Mouse (Mus musculus): ENCODE data around the gene Gm20379. TPM values are rescaled to one million over a fixed set of nuclear protein-coding genes. Genes with fewer than 3 reads are reported as not detected.

The Gm20379 gene
- polyA plus RNA-seq, 1 experiment from 2014 or later: 0.82 TPM

GRCm38 (mm10) chr13:92351100-92351499 lies 45.3 kb downstream of the Gm20379 start:
- WGBS: 95% methylated on average over 6 of the region's 6 CpGs
- H3K4me3 ChIP-seq (replicated peaks; ENCODE audit: low read depth, low read length): no peak overlapping the region

GRCm38 (mm10) chr13:92353956-92354355 lies 48.2 kb downstream of the Gm20379 start:
- H3K27ac ChIP-seq (replicated peaks; ENCODE audit: low read depth, low read length): 0 out of 2 replicates have a peak overlapping the region, but pooled peaks have one; percentile 1
- peak overlapping the region; percentile 88 for H3K4me2 ChIP-seq (ENCODE audit: low read length)
- H3K27me3 ChIP-seq (ENCODE audit: control insufficient read depth, insufficient read depth, low read length): no peaks in the 10 kb centered on the region
- peak overlapping the region; percentile 66 for H3K4me3 ChIP-seq (replicated peaks; ENCODE audit: low read depth, low read length)
- H3K36me3 ChIP-seq (ENCODE audit: control insufficient read depth, insufficient read depth, low read length): peaks cover 3% of the 10 kb centered on the region; the same call in 1 of the 2 replicates
- DNase-seq (no peak), ATAC-seq (ENCODE audit: low FRiP score, low TSS enrichment) (no peak)
- 29% methylated on average over 4 of the region's 4 CpGs for WGBS
- H3K9me3 ChIP-seq (ENCODE audit: control insufficient read depth, low read length): no peaks in the 10 kb centered on the region
- H3K4me1 ChIP-seq (ENCODE audit: control insufficient read depth, insufficient read depth, low read length): peaks cover 9% of the 10 kb centered on the region
- peak overlapping the region; percentile 39 for H3K9ac ChIP-seq (replicated peaks; ENCODE audit: low read length)

More at GRCm38 (mm10) chr13:92351100-92351499, 45.3 kb downstream of the Gm20379 start:
- Histone ChIP-seq H3K4me2 (ENCODE audit: low read length) (no peak overlapping the region), H3K9ac (replicated peaks; ENCODE audit: low read length) (no peak overlapping the region), H3K4me1 (ENCODE audit: control insufficient read depth, insufficient read depth, low read length) (peaks cover 9% of the 10 kb centered on the region), H3K27ac (replicated peaks; ENCODE audit: low read depth, low read length) (no peak overlapping the region), H3K27me3 (ENCODE audit: control insufficient read depth, insufficient read depth, low read length) (no peaks in the 10 kb centered on the region), H3K36me3 (ENCODE audit: control insufficient read depth, insufficient read depth, low read length) (peaks cover 10% of the 10 kb centered on the region; the same call in 1 of the 2 replicates), H3K9me3 (ENCODE audit: control insufficient read depth, low read length) (no peaks in the 10 kb centered on the region)
- DNase-seq: no peak
- ATAC-seq (ENCODE audit: low FRiP score, low TSS enrichment): no peak

GRCm38 (mm10) chr13:92354456-92355271 lies 48.9 kb downstream of the Gm20379 start, which contains the start of the genes Dhfr and Msh3:
TSS of gene Dhfr (plus strand) at chr13:92354726.
TSS of gene Msh3 (minus strand) at chr13:92355003.
- Histone ChIP-seq H3K4me3 (replicated peaks; ENCODE audit: low read depth, low read length) (peak within 1 kb of the TSS; percentile 66), H3K9me3 (ENCODE audit: control insufficient read depth, low read length) (no peaks in the 10 kb centered on the region), H3K27ac (replicated peaks; ENCODE audit: low read depth, low read length) (peak within 1 kb of the TSS; percentile 87), H3K4me2 (ENCODE audit: low read length) (peak within 1 kb of the TSS; percentile 88), H3K36me3 (ENCODE audit: control insufficient read depth, insufficient read depth, low read length) (no peaks in the 10 kb centered on the region), H3K27me3 (ENCODE audit: control insufficient read depth, insufficient read depth, low read length) (no peaks in the 10 kb centered on the region), H3K4me1 (ENCODE audit: control insufficient read depth, insufficient read depth, low read length) (peaks cover 9% of the 10 kb centered on the region), H3K9ac (replicated peaks; ENCODE audit: low read length) (peak within 1 kb of the TSS; percentile 66)
- under 1% methylated on average over 76 of the region's 76 CpGs for WGBS
- peak; percentile 100 for DNase-seq
- peak; percentile 99 for ATAC-seq (ENCODE audit: low FRiP score, low TSS enrichment)

- DNase-seq (no peak), ATAC-seq (ENCODE audit: low FRiP score, low TSS enrichment) (peak; percentile 44; the same call in 1 of the 2 replicates)
- H3K4me1 ChIP-seq (ENCODE audit: control insufficient read depth, insufficient read depth, low read length): peaks cover 9% of the 10 kb centered on the region
- H3K36me3 ChIP-seq (ENCODE audit: control insufficient read depth, insufficient read depth, low read length): no peaks in the 10 kb centered on the region
- peak overlapping the region; percentile 87; the same call in 1 of the 2 replicates for H3K27ac ChIP-seq (replicated peaks; ENCODE audit: low read depth, low read length)
- no peaks in the 10 kb centered on the region for H3K9me3 ChIP-seq (ENCODE audit: control insufficient read depth, low read length)
- peak overlapping the region; percentile 66 for H3K4me3 ChIP-seq (replicated peaks; ENCODE audit: low read depth, low read length)
- H3K27me3 ChIP-seq (ENCODE audit: control insufficient read depth, insufficient read depth, low read length): no peaks in the 10 kb centered on the region
- WGBS: under 1% methylated on average over 24 of the region's 24 CpGs
- peak overlapping the region; percentile 47; the same call in 1 of the 2 replicates for H3K9ac ChIP-seq (replicated peaks; ENCODE audit: low read length)
- peak overlapping the region; percentile 88 for H3K4me2 ChIP-seq (ENCODE audit: low read length)
Observed at GRCm38 (mm10) chr13:92355272-92355643, 49.5 kb downstream of the Gm20379 start.

- Histone ChIP-seq H3K27ac (replicated peaks; ENCODE audit: low read depth, low read length) (no peak overlapping the region), H3K4me3 (replicated peaks; ENCODE audit: low read depth, low read length) (no peak overlapping the region), H3K36me3 (ENCODE audit: control insufficient read depth, insufficient read depth, low read length) (no peaks in the 10 kb centered on the region), H3K27me3 (ENCODE audit: control insufficient read depth, insufficient read depth, low read length) (no peaks in the 10 kb centered on the region), H3K4me2 (ENCODE audit: low read length) (peak overlapping the region; percentile 88), H3K9me3 (ENCODE audit: control insufficient read depth, low read length) (no peaks in the 10 kb centered on the region), H3K4me1 (ENCODE audit: control insufficient read depth, insufficient read depth, low read length) (peaks cover 9% of the 10 kb centered on the region), H3K9ac (replicated peaks; ENCODE audit: low read length) (no peak overlapping the region)
- no peak for DNase-seq
- WGBS: 76% methylated on average over 7 of the region's 7 CpGs
- no peak for ATAC-seq (ENCODE audit: low FRiP score, low TSS enrichment)
Observed at GRCm38 (mm10) chr13:92356376-92356775, 50.6 kb downstream of the Gm20379 start.

Other genes with a start within 250 kb of the Gm20379 start
- gene Rasgrf2, start 174.3 kb upstream of the Gm20379 start, polyA plus RNA-seq (2014; fragmentation: Nextera tagmentation; extraction: Ambion mirVana): 5.9 and 7.8 TPM in 2 replicates
- gene Dhfr, start 48.7 kb downstream of the Gm20379 start, polyA plus RNA-seq (2014; fragmentation: Nextera tagmentation; extraction: Ambion mirVana): 3.6 and 5.7 TPM in 2 replicates
- gene Msh3, start 49.0 kb downstream of the Gm20379 start, polyA plus RNA-seq (2014; fragmentation: Nextera tagmentation; extraction: Ambion mirVana): 23.8 and 27.5 TPM in 2 replicates
- gene Ankrd34b, start 119.9 kb downstream of the Gm20379 start, polyA plus RNA-seq (2014; fragmentation: Nextera tagmentation; extraction: Ambion mirVana): 1.5 and 2.3 TPM in 2 replicates
- 0.24 and 0.32 TPM in 2 replicates for gene Fam151b, start 178.0 kb downstream of the Gm20379 start, polyA plus RNA-seq (2014; fragmentation: Nextera tagmentation; extraction: Ambion mirVana)
- gene Zfyve16, start 224.9 kb downstream of the Gm20379 start, polyA plus RNA-seq (2014; fragmentation: Nextera tagmentation; extraction: Ambion mirVana): 12.3 and 13.8 TPM in 2 replicates